ENCODE assay signal across 13 mouse cellular contexts in genomic region chr12:85533603-85534002, GRCm38 (mm10). TPM values are rescaled to one million over a fixed set of nuclear protein-coding genes. Genes with fewer than 3 reads are reported as not detected.
DNase-seq lines count a peak whose midpoint lies in the region; ATAC-seq and TF ChIP-seq lines count a peak whose summit lies in the region.
"Had no signal": no experiment of that assay in that cellular context is flagged by ENCODE, and none has a peak within 500 bp of the region (broad histone marks: within the 10 kb centered on the region; RNA-seq: fewer than 3 reads in every experiment).

No protein-coding gene starts in this region.

- no peaks in the 10 kb centered on the region for H3K27me3 ChIP-seq in hindbrain, postnatal 0 days (ENCODE audit: insufficient read depth, low read length)
- no peaks in the 10 kb centered on the region for H3K27me3 ChIP-seq in hindbrain, embryonic 11.5 days (ENCODE audit: control insufficient read depth, insufficient read depth, low read length)
- H3K27me3 ChIP-seq in thymus, adult 2 months (ENCODE audit: control insufficient read depth, insufficient read depth, low read length): no peaks in the 10 kb centered on the region
- H3K27me3 ChIP-seq in liver, postnatal 0 days (ENCODE audit: insufficient read depth, low read length): no peaks in the 10 kb centered on the region
- no peaks in the 10 kb centered on the region for H3K27me3 ChIP-seq in midbrain, embryonic 15.5 days (replicated peaks)
- H3K27me3 ChIP-seq: embryonic facial prominence, embryonic 12.5 days; forebrain, embryonic 12.5 days had no signal

- no peak overlapping the region for H3K9ac ChIP-seq in hindbrain, postnatal 0 days (replicated peaks; ENCODE audit: low read length)
- no peak overlapping the region for H3K9ac ChIP-seq in hindbrain, embryonic 11.5 days (ENCODE audit: low read depth, low read length)
- no peak overlapping the region for H3K9ac ChIP-seq in liver, postnatal 0 days (replicated peaks)
- H3K9ac ChIP-seq in midbrain, embryonic 15.5 days: no peak overlapping the region
- H3K9ac ChIP-seq: embryonic facial prominence, embryonic 12.5 days; forebrain, embryonic 12.5 days; hindbrain, embryonic 14.5 days had no signal

- DNase-seq in hindbrain, postnatal 0 days (ENCODE audit: low spot score): no peak
- no peak for DNase-seq in hindbrain, embryonic 11.5 days (ENCODE audit: low spot score)
- no peak for DNase-seq in thymus, adult 2 months
- DNase-seq in thymus, postnatal 14 days: no peak
- no peak for DNase-seq in liver, postnatal 0 days
- no peak for DNase-seq in MN1 (ENCODE audit: low spot score)
- DNase-seq: cerebellum, postnatal 14 days had no signal

- no peaks in the 10 kb centered on the region for H3K9me3 ChIP-seq in hindbrain, postnatal 0 days (ENCODE audit: low read length)
- no peaks in the 10 kb centered on the region for H3K9me3 ChIP-seq in hindbrain, embryonic 11.5 days (ENCODE audit: control insufficient read depth, low read length)
- H3K9me3 ChIP-seq in liver, postnatal 0 days (ENCODE audit: low read length): no peaks in the 10 kb centered on the region
- no peaks in the 10 kb centered on the region for H3K9me3 ChIP-seq in midbrain, embryonic 15.5 days
- H3K9me3 ChIP-seq: embryonic facial prominence, embryonic 12.5 days; forebrain, embryonic 12.5 days had no signal

- no peak for TF ChIP-seq EP300 in liver, postnatal 0 days (IDR thresholded peaks at IDR 0.05; ENCODE audit: low read depth)

- no peaks in the 10 kb centered on the region for H3K36me3 ChIP-seq in hindbrain, postnatal 0 days (ENCODE audit: insufficient read depth, low read length)
- no peaks in the 10 kb centered on the region for H3K36me3 ChIP-seq in hindbrain, embryonic 11.5 days (ENCODE audit: control insufficient read depth, insufficient read depth, low read length)
- H3K36me3 ChIP-seq in thymus, adult 2 months (ENCODE audit: control insufficient read depth, insufficient read depth, low read length): no peaks in the 10 kb centered on the region
- H3K36me3 ChIP-seq in liver, postnatal 0 days (replicated peaks; ENCODE audit: insufficient read depth, low read length): no peaks in the 10 kb centered on the region
- H3K36me3 ChIP-seq in midbrain, embryonic 15.5 days (replicated peaks): no peaks in the 10 kb centered on the region
- H3K36me3 ChIP-seq: embryonic facial prominence, embryonic 12.5 days; forebrain, embryonic 12.5 days had no signal

- H3K4me1 ChIP-seq in hindbrain, postnatal 0 days (ENCODE audit: insufficient read depth, low read length): peaks cover 9% of the 10 kb centered on the region
- H3K4me1 ChIP-seq in hindbrain, embryonic 11.5 days (replicated peaks; ENCODE audit: control insufficient read depth, insufficient read depth, low read length): no peaks in the 10 kb centered on the region
- H3K4me1 ChIP-seq in thymus, adult 2 months (replicated peaks; ENCODE audit: control insufficient read depth, insufficient read depth, low read length): peaks cover 28% of the 10 kb centered on the region
- peaks cover 15% of the 10 kb centered on the region for H3K4me1 ChIP-seq in liver, postnatal 0 days (ENCODE audit: insufficient read depth)
- H3K4me1 ChIP-seq in midbrain, embryonic 15.5 days: no peaks in the 10 kb centered on the region
- H3K4me1 ChIP-seq: embryonic facial prominence, embryonic 12.5 days; forebrain, embryonic 12.5 days had no signal

- no peak overlapping the region for H3K4me3 ChIP-seq in hindbrain, postnatal 0 days (ENCODE audit: low read length)
- H3K4me3 ChIP-seq in hindbrain, embryonic 11.5 days (ENCODE audit: low read depth, low read length): no peak overlapping the region
- H3K4me3 ChIP-seq in thymus, adult 2 months (ENCODE audit: control insufficient read depth, insufficient read depth, low read length): no peak overlapping the region
- H3K4me3 ChIP-seq in liver, postnatal 0 days (ENCODE audit: low read depth, low read length): no peak overlapping the region
- no peak overlapping the region for H3K4me3 ChIP-seq in midbrain, embryonic 15.5 days
- H3K4me3 ChIP-seq: embryonic facial prominence, embryonic 12.5 days; forebrain, embryonic 12.5 days; megakaryocyte, embryonic 14.5 days had no signal

- H3K27ac ChIP-seq in hindbrain, postnatal 0 days: 0 out of 2 replicates have a peak overlapping the region, but pooled peaks have one; percentile 54
- H3K27ac ChIP-seq in hindbrain, embryonic 11.5 days (ENCODE audit: low read depth, low read length): no peak overlapping the region
- peak overlapping the region; percentile 76; the same call in 1 of the 2 replicates for H3K27ac ChIP-seq in thymus, adult 2 months (ENCODE audit: control insufficient read depth, insufficient read depth, low read length)
- peak overlapping the region; percentile 78 for H3K27ac ChIP-seq in liver, postnatal 0 days (ENCODE audit: low read depth)
- H3K27ac ChIP-seq in midbrain, embryonic 15.5 days: no peak overlapping the region
- H3K27ac ChIP-seq: embryonic facial prominence, embryonic 12.5 days; forebrain, embryonic 12.5 days; hindbrain, embryonic 14.5 days had no signal

- ATAC-seq in hindbrain, postnatal 0 days: no peak
- ATAC-seq in hindbrain, embryonic 11.5 days (ENCODE audit: low FRiP score): no peak
- ATAC-seq in liver, postnatal 0 days: peak; percentile 22; the same call in 1 of the 2 replicates
- ATAC-seq in midbrain, embryonic 15.5 days (replicated peaks): no peak
- ATAC-seq: CD4-positive, CD25-positive, alpha-beta regulatory T cell, adult 4 months had no signal

- H3K4me2 ChIP-seq in hindbrain, postnatal 0 days (ENCODE audit: low read depth, low read length): no peak overlapping the region
- no peak overlapping the region for H3K4me2 ChIP-seq in hindbrain, embryonic 11.5 days (replicated peaks; ENCODE audit: low read depth, low read length)
- H3K4me2 ChIP-seq in liver, postnatal 0 days (ENCODE audit: low read depth, low read length): no peak overlapping the region; the same call in 1 of the 2 replicates
- H3K4me2 ChIP-seq in midbrain, embryonic 15.5 days: no peak overlapping the region
- H3K4me2 ChIP-seq: embryonic facial prominence, embryonic 12.5 days; forebrain, embryonic 12.5 days; hindbrain, embryonic 14.5 days had no signal

- no peak for TF ChIP-seq POLR2A in thymus, adult 2 months (IDR thresholded peaks at IDR 0.05; ENCODE audit: control insufficient read depth, extremely low read depth, insufficient read depth, low read length, poor library complexity)

- WGBS in hindbrain, postnatal 0 days: 80% methylated on average over 3 of the region's 3 CpGs
- 85% methylated on average over 3 of the region's 3 CpGs for WGBS in hindbrain, embryonic 11.5 days
- 94% methylated on average over 3 of the region's 3 CpGs for WGBS in thymus, adult 2 months
- WGBS in liver, postnatal 0 days (ENCODE audit: insufficient replicate concordance): 51% methylated on average over 3 of the region's 3 CpGs
- WGBS in midbrain, embryonic 15.5 days: 84% methylated on average over 3 of the region's 3 CpGs

- no peak for TF ChIP-seq CTCF in hindbrain, postnatal 0 days (IDR thresholded peaks at IDR 0.05; ENCODE audit: low read depth)
- no peak for TF ChIP-seq CTCF in thymus, adult 2 months (IDR thresholded peaks at IDR 0.05; ENCODE audit: borderline replicate concordance, control insufficient read depth, extremely low read depth, insufficient read depth, low read length, poor library complexity)
- TF ChIP-seq CTCF in liver, postnatal 0 days (IDR thresholded peaks at IDR 0.05; ENCODE audit: low read depth): no peak

RNA-seq across cellular contexts. Expression of gene Fos, which starts 59.9 kb away (rescaled TPM):
- total RNA-seq in hindbrain, postnatal 0 days (2014; rRNA removed): 20.7 and 23.4 TPM in 2 replicates
- 12.1 and 13.5 TPM in 2 replicates for polyA plus RNA-seq in hindbrain, postnatal 0 days (2015; fragmentation: Nextera tagmentation; extraction: Ambion mirVana)
- 1.4 and 1.6 TPM in 2 replicates for polyA plus RNA-seq in hindbrain, embryonic 11.5 days (2014; fragmentation: Nextera tagmentation; extraction: Ambion mirVana)
- 12.1 and 12.6 TPM in 2 replicates for polyA plus RNA-seq in thymus, adult 2 months (2012; rRNA removed)
- 1.3 and 1.6 TPM in 2 replicates for polyA plus RNA-seq in liver, postnatal 0 days (2015; fragmentation: Nextera tagmentation; extraction: Ambion mirVana)
- polyA plus RNA-seq in midbrain, embryonic 15.5 days (2015; fragmentation: Nextera tagmentation; extraction: Ambion mirVana): 1.4 and 1.6 TPM in 2 replicates

Comparison
In these comparisons a context has a peak if more than half of its experiments do, and no peak if none do; other contexts are left out.
1. H3K27ac ChIP-seq: peak in hindbrain, postnatal 0 days (single experiment), thymus, adult 2 months (single experiment) and liver, postnatal 0 days (single experiment); none in hindbrain, embryonic 11.5 days (single experiment) and midbrain, embryonic 15.5 days (single experiment).